Mouse (Mus musculus): ENCODE data around the gene Afg1l.

Afg1l gene

DNA sequence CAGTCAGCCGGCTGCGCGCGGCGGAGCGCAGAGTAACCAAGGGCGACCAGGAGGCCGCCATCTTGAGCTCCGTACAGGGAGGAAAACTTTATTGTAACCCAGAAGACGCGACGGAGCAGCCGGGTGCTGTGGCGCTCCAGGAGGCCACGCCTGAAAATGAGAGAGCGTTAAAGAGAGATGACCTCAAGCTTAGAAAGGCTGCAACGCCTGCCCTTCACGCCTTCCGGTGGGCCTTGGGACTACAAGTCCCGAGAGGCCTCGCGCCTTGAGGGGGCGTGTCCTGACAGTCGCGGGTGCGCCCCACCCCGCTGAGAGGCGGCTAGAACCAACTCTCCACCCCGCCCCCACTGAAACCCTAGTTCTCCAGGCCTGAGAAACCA is at the start of gene Afg1l:
Gene Afg1l, minus strand, starts transcription at position 225 of the 380 bp plus-strand sequence.
- peak; percentile 94 for DNase-seq (ENCODE audit: extremely low read depth, insufficient read length, low spot score)

DNA sequence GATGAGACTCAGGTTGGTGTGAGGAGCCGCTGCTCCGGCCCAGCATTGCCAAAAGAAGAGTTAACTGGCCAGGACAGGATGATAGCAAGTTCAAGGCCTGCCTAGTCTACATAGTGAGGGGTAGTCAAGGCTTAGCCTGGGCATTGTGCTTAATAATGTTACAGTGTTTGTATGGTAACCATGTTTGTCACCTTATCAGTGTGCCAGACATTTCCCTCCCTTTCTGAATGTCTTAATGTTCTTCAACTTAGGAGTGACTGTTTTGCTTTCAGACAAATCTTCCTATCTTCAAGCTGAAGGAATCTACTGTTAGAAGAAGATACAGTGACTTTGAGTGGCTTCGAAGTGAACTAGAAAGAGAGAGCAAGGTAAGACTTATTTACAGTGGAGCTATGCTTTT is 47.3 kb upstream of the Afg1l start:
- no peak for DNase-seq (ENCODE audit: extremely low read depth, insufficient read length, low spot score)

DNA sequence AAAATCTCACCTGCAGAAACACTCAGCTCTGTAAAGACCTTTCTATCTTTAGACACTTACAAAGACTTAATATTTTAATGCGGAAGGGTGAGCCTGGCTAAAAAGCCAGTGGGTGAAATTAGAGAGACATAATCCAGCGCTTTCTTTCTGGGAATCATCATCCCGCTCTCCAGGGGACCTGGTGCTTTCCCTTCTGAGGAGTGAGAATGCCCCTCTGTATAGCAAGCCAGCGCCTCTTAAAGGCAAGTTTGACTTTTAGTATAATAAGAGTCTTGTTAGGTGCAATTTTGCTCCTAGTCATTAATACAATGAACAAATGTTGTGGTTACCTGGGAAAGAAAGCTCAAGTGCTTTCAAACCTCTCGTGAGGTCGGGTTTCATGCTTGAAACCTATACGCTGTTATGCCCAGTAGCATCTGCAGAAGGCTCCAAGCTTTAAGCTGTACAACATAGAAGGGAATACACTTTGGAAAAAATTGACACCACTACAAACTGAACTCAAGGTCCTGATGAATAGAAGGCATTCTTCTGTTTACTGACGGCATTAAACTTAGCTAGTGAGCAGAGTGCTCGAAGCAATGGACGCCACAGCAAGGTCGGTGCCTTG is 45.3 kb upstream of the Afg1l start:
- no peak for DNase-seq (ENCODE audit: extremely low read depth, insufficient read length, low spot score)

DNA sequence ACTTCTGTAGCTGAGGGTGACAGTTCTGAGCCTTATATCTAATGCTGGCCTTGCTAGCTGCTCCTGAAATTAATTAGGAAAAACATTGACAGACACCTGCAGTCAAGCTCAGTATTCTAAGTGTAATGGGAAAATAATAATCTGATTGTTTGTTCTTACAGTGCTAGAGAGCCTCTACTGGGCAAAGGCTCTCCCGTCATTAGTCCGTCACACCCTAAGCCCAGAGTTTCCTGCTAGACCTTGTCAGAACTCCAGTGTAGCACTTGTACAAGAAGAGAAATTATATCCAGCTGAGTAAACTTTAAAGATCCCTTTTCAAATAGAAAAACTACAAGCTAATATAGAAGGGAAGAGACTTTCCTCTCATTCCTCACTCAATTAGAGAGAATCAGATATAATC is 44.5 kb upstream of the Afg1l start:
- DNase-seq (ENCODE audit: extremely low read depth, insufficient read length, low spot score), result no peak

DNA sequence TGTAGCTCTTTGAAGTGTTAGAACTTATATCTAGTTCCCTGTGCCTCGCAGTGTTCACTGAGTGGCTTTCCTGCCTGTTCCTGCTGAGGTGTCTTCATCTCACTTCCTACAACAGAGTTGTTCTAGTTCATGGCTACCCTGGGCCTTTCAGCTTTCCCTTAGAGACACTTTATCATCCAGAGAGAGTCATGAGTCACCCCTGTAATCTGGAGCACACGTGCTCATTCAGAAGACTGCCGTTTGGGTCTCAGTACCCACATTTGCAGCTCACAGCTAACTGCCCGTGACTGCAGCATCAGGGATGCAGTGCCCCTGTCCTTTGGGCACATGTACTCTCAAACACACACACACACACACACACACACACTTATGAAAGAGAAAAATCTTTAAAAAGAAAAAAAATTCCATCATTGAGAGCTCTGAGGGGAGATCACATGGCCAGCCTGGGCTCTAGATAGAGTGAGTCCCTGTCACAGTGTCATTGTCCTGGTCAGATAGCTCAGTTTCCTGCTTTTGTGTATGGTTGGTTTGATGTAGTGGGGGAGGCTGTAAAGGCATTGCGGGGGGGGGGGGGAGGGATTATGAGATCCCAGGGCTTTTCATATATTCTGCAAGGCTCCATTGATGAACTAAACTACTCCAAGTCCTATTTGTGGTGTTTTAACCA is 43.1 kb upstream of the Afg1l start:
- DNase-seq (ENCODE audit: extremely low read depth, insufficient read length, low spot score), result no peak

- no peak for DNase-seq (ENCODE audit: extremely low read depth, insufficient read length, low spot score)
These were observed 40.0 kb upstream of the Afg1l start for GRCm38 (mm10) chr10:42518363-42518762.

DNA sequence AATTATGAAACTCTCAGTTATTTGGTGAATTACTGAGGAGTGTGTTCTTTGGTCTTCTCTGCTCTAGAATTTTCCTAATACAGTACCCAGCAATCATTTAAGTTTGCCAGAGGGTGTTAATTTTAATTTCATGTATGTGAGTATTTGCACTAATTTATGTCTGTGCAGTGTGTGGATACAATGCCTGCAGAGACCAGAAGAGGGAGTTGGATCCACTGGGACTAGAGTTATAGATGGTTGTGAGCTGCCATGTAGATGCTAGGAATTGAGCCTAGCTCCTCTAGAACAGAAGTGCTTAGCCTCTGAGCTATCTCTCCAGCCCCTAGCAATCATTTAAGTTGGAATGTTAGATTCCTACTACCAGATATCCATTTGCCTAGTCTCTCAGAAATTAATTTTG is 35.8 kb upstream of the Afg1l start:
- DNase-seq (ENCODE audit: extremely low read depth, insufficient read length, low spot score), result no peak

- DNase-seq (ENCODE audit: extremely low read depth, insufficient read length, low spot score), result no peak
These were observed 33.1 kb upstream of the Afg1l start for GRCm38 (mm10) chr10:42511184-42512135.

DNA sequence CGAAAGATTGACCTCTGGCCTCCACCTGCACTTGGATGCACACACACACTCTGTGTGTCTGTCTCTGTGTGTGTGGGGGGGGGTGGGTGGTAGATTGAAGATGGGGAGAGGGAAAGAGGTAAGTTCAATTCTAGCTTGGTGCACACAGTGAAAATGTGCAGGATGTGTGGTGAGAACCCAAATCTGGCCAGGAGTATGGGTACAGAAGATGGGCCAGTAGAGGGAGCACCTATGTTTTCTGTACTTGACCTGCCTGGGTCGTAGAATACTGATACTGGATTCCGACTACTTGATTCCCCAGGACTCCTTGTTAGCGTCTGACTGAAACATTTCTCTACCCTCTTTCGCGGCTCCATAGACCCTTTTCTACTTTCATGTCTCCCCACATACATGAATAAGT is 31.8 kb upstream of the Afg1l start:
- no peak for DNase-seq (ENCODE audit: extremely low read depth, insufficient read length, low spot score)

DNA sequence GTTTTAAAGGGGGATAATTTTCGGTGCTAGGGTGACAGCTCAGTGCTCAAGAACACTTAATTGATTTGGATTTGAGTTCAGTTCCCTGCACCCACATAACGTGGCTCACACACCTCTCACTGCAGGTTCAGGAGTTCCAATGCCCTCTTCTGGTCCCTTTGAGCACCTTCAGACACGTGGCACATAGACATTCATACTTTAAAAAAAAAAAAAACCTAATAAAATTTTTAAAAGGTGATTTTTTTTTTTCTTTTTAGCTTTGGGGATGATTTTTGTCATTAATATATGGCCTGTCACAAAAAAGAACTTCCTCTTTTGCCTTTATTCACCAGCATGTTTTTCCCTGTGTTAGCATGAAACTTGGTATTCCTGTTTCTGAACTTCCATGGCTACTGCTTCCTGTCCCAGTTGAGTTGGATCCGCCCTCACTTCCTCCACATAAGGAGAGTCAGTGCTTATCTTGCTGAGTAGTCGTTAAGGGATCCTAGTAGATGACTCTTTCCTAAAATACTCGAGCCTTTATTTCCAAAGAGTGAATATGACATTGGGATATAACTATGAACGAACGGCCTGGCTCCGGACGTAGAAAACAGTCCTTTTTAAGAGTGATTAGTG is 25.8 kb upstream of the Afg1l start:
- DNase-seq (ENCODE audit: extremely low read depth, insufficient read length, low spot score), result no peak

DNA sequence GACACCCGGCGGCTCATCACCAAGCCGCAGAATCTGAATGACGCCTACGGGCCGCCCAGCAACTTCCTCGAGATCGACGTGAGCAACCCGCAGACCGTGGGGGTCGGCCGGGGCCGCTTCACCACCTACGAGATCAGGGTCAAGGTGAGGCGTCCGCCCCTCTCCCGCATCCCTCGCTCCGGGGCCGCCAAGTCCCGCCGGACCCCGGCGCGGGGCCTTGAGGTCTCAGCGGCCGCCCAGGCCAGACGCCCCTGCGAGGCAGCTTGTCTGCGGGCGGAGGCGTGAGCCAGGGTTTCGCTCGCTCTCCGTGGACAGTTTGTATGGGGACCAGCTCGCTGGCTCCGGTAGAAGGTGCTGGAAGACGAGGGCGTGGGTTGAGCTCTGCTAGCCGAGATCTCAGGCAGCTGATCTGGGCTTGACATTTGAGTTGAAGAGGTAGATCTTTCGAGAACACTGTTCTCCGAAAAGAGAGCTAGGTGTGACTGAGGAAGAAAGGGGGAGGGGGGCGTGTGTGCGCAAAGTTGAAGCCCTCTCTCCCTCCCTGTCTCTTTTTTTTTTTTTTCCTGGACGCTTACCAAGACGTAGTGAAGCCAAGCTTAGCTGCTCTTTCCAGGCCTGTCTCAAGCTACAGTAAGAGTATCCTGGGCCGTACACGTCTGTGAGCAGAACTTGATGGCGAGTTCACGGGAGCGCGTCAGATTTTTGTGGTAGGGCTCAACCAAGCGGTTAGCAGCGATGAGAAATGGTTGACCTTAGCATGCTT is 24.2 kb upstream of the Afg1l start:
- no peak for DNase-seq (ENCODE audit: extremely low read depth, insufficient read length, low spot score)

DNA sequence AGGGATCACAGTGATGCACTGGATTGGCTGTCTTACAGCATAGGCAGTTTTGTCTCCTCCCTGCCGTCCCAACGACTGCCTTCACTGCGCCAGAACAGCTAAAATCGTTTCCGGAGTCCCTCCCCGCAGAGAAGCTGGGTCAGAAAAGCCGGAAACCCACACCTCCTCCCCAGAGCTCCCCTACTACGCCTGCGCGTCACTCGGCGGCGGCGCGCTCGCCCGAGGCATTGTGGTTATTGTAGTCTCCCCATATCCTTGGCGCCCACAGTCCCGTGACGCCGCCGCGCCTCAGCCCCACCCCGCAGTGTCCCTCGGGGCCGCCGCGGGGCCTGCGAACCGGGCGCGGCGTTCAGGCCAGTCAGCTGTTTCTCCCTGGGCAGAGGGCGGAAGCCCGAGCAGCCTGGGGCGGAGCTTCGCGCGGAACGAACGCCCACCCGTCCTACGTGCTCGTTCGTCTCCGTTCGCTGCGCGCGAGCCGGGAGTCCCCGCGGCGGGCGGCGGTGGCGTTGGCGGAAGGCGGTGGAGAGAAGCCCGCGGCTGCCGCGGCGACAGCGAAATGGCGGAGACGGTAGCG is 23.5 kb upstream of the Afg1l start, which contains the start of gene Snx3:
Gene Snx3, plus strand, starts transcription at position 256 of the 574 bp plus-strand sequence.
- peak; percentile 99 for DNase-seq (ENCODE audit: extremely low read depth, insufficient read length, low spot score)

GRCm38 (mm10) chr10:42501161-42501560 is 22.8 kb upstream of the Afg1l start:
- DNase-seq (ENCODE audit: extremely low read depth, insufficient read length, low spot score), result no peak

DNA sequence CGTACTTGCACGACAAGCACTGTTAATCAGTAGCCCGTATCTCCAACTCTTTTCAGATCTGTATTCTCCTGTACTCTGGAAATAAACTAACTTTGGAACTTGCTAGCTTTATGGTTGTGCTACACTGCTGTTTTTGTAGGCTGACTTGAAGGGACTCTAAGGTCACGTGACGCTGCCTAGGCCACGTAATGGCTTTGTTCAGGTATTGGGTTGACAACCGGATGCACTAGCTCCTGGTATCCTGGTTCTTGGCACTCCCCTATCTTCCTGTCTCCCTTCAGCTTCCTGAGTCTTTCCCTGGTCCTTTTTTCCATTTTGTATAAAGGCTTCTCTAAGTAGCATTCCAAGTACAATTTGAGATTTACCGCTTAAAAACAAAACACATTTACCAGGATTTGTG is 22.2 kb upstream of the Afg1l start:
- no peak for DNase-seq (ENCODE audit: extremely low read depth, insufficient read length, low spot score)

GRCm38 (mm10) chr10:42493000-42493399 is 14.6 kb upstream of the Afg1l start:
- no peak for DNase-seq (ENCODE audit: extremely low read depth, insufficient read length, low spot score)

GRCm38 (mm10) chr10:42492027-42492771 is 13.8 kb upstream of the Afg1l start:
- DNase-seq (ENCODE audit: extremely low read depth, insufficient read length, low spot score), result no peak

DNA sequence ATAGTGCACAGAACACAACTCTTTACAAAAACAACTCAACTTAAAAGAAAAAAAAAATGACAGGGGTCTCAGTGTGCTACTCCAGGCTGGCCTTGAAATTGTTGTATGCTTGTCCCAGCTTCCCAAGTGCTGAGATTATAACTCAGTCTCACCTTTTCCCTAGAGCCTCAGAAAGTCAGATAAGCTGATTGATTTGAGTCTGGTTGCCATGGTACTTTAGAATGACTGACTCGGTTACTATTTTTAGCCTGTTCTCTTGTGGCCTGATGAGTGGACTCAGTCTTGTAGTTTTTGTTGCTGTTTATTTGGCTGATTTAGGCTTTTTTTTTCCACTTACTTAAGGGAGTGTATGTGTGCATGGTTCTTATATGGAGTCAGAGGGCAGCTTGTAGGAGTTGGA is 12.8 kb upstream of the Afg1l start:
- no peak for DNase-seq (ENCODE audit: extremely low read depth, insufficient read length, low spot score)

DNA sequence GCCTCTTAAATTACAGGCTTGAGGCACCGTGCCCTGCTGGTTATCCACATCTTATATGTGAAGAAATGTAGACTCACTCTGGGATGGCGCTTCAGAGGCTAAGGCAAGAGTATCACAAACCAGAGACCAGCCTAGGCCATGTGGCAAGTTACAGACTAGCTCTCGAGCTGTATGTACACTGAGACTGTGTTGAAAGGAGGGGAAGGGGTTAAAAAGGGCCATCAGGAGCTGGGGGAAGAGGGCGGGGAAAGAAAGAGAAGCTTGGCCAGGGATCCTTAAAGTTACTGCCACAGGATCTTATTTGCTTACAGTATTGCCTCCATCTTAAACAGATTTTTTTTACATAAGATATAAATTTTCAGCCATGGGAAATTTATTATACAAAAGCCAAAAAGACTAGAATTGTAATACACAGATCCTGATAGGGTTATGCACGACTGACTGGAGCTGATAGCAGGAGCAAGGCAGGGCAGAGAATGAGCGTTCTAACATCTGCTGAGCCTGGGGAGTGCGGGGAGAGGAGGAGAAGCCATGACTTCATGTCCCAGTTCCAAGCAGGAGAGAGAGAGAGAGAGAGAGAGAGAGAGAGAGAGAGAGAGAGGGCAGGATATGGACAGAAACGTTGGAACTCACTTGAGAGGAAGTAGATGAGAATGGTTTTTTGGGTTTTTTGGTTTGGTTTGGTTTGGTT is 10.4 kb upstream of the Afg1l start:
- DNase-seq (ENCODE audit: extremely low read depth, insufficient read length, low spot score), result no peak

DNA sequence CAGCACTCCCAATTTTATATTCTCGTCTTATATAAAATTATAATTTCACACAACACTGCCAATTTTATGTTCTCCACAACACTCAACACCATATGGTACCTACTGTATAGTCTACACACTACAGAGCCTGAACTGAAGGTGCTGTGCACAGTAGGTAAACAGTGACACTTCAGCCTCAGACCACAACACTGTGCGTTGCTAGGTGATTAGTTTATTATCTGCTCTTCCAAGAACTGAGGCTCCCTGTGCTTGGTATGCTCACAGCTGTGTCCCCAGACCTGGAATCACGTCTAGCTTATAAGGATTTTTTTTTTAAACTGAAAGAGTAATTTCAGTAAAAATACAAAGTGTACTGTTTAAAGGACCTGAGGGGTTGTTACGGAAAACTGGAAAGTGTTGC is 2.4 kb upstream of the Afg1l start:
- no peak for DNase-seq (ENCODE audit: extremely low read depth, insufficient read length, low spot score)

Data from 3134 (cell line).